In the genomic region with DNA sequence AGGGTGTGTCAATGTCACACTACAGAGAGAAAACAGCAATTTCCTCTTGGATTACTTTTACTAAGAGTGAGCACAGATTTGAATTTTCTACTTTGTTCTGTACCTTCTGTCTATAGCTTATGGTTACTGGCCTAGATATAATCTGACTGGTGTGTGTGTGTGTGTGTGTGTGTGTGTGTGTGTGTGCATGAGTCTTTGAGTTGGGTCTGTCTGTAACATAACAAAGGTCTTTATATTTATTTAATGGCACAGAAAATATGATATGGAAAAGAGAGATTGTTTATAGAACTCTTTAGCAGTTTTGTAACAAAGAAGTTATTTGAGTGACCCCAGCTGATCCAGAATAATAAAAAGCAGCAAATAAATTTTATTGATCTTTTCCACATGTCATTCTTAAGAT, we compare ENCODE assay signal across 36 mouse cellular contexts.
"Had no signal": no experiment of that assay in that cellular context is flagged by ENCODE, and none has a peak within 500 bp of the region (broad histone marks: within the 10 kb centered on the region; RNA-seq: fewer than 3 reads in every experiment).

No protein-coding gene starts in this region.

- H3K27me3 ChIP-seq: heart, embryonic 12.5 days; heart, embryonic 13.5 days; heart, embryonic 15.5 days; hindbrain, embryonic 12.5 days; hindbrain, embryonic 13.5 days; hindbrain, embryonic 15.5 days; intestine, embryonic 15.5 days; kidney, embryonic 15.5 days had no signal

- H3K9me3 ChIP-seq: heart, embryonic 10.5 days; heart, embryonic 12.5 days; heart, embryonic 13.5 days; heart, embryonic 15.5 days; hindbrain, embryonic 10.5 days; hindbrain, embryonic 12.5 days; hindbrain, embryonic 13.5 days; hindbrain, embryonic 15.5 days; intestine, embryonic 15.5 days; kidney, embryonic 15.5 days had no signal

- H3K4me3 ChIP-seq: heart, adult 2 months; heart, embryonic 10.5 days; heart, embryonic 12.5 days; heart, embryonic 13.5 days; heart, embryonic 15.5 days; hindbrain, embryonic 10.5 days; hindbrain, embryonic 12.5 days; hindbrain, embryonic 13.5 days; hindbrain, embryonic 15.5 days; intestine, embryonic 15.5 days; kidney, embryonic 15.5 days; layer of hippocampus, adult 2 months had no signal

- H3K4me1 ChIP-seq: heart, embryonic 10.5 days; heart, embryonic 12.5 days; heart, embryonic 13.5 days; heart, embryonic 15.5 days; hindbrain, embryonic 10.5 days; hindbrain, embryonic 12.5 days; hindbrain, embryonic 13.5 days; hindbrain, embryonic 15.5 days; intestine, embryonic 15.5 days; kidney, embryonic 15.5 days had no signal

- H3K4me2 ChIP-seq: heart, embryonic 11.5 days; heart, embryonic 12.5 days; heart, embryonic 13.5 days; heart, embryonic 15.5 days; hindbrain, embryonic 12.5 days; hindbrain, embryonic 13.5 days; hindbrain, embryonic 14.5 days; hindbrain, embryonic 15.5 days; intestine, embryonic 15.5 days; kidney, embryonic 15.5 days had no signal

- H3K36me3 ChIP-seq: heart, embryonic 10.5 days; heart, embryonic 12.5 days; heart, embryonic 13.5 days; heart, embryonic 15.5 days; hindbrain, embryonic 10.5 days; hindbrain, embryonic 12.5 days; hindbrain, embryonic 13.5 days; hindbrain, embryonic 15.5 days; intestine, embryonic 15.5 days; kidney, embryonic 15.5 days had no signal

- H3K27ac ChIP-seq: heart, adult 2 months; heart, embryonic 10.5 days; heart, embryonic 13.5 days; heart, embryonic 15.5 days; hindbrain, embryonic 10.5 days; hindbrain, embryonic 12.5 days; hindbrain, embryonic 13.5 days; hindbrain, embryonic 14.5 days; hindbrain, embryonic 15.5 days; hindbrain, postnatal 0 days; intestine, embryonic 15.5 days; kidney, embryonic 15.5 days; kidney, postnatal 0 days; layer of hippocampus, adult 2 months had no signal

- H3K9ac ChIP-seq: heart, embryonic 12.5 days; heart, embryonic 13.5 days; heart, embryonic 15.5 days; hindbrain, embryonic 12.5 days; hindbrain, embryonic 13.5 days; hindbrain, embryonic 14.5 days; hindbrain, embryonic 15.5 days; intestine, embryonic 15.5 days; kidney, embryonic 15.5 days had no signal

- ATAC-seq: hindbrain, embryonic 16.5 days; hindbrain, postnatal 0 days; inflammation-experienced regulatory T-cells, adult 6 months; intestine, embryonic 15.5 days; intestine, embryonic 16.5 days; intestine, postnatal 0 days had no signal

- DNase-seq: heart, adult 18-20 months; heart, adult 2 months; heart, postnatal 10 days; heart, postnatal 14 days; heart, postnatal 36 days; heart, postnatal 4 days; kidney, adult 11 months; kidney, adult 18-20 months; kidney, adult 2 months; kidney, adult 8-10 months; kidney, adult 9 months; kidney, postnatal 10 days; kidney, postnatal 14 days; kidney, postnatal 25 days; kidney, postnatal 36 days; kidney, postnatal 4 days; layer of hippocampus, adult 9-11 months had no signal
